Mouse (Mus musculus) liver, postnatal 0 days (tissue): ENCODE data around the gene Chrd.

Source experiments
- CTCF ChIP-seq: sonication (generic); IDR thresholded peaks from 2 replicates; pipeline ENCODE4 v1.5.1; 2016; ENCODE audit warnings: antibody characterized with exemption, low read depth
- EP300 ChIP-seq: IDR thresholded peaks from 2 replicates; pipeline ENCODE4 v1.6.1; 2016; ENCODE audit warnings: antibody characterized with exemption, low read depth, mild to moderate bottlenecking

GRCm38 (mm10) chr16:20715566-20715965 lies 17.4 kb upstream of the Chrd start:
- TF ChIP-seq CTCF (no peak), EP300 (no peak)
